Mouse (Mus musculus) heart, embryonic 13.5 days (tissue): ENCODE results near the gene Ttc17. TPM values are rescaled to one million over a fixed set of nuclear protein-coding genes. Genes with fewer than 3 reads are reported as not detected.

Experiments used
- ATAC-seq: fragments of 200-750 bp; cut with Nextera tagmentation; 2 replicates; pipeline ENCODE4 v1.8.0; 2017; ENCODE audit warnings: moderate TSS enrichment; ENCODE audit not compliant: insufficient number of reproducible peaks, low FRiP score, low TSS enrichment; ENCODE audit errors: extremely low read depth
- H3K27ac ChIP-seq: fragments of 300-500 bp; sonication (generic); replicated peaks from 2 replicates; pipeline ENCODE4 v1.5.1; 2015; ENCODE audit warnings: moderate library complexity, mild to moderate bottlenecking, inconsistent platforms
- H3K27me3 ChIP-seq: fragments of 300-500 bp; sonication (generic); replicated peaks from 2 replicates; pipeline ENCODE4 v1.6.1; 2015; ENCODE audit warnings: mild to moderate bottlenecking, inconsistent platforms
- H3K36me3 ChIP-seq: fragments of 300-500 bp; sonication (generic); 2 replicates; pipeline ENCODE4 v1.6.1; 2015; ENCODE audit warnings: mild to moderate bottlenecking, inconsistent platforms
- H3K4me1 ChIP-seq: fragments of 300-500 bp; sonication (generic); 2 replicates; pipeline ENCODE4 v1.6.1; 2015; ENCODE audit warnings: inconsistent platforms
- H3K4me2 ChIP-seq: fragments of 300-500 bp; sonication (generic); 2 replicates; pipeline ENCODE4 v1.6.1; 2015; ENCODE audit warnings: inconsistent platforms, mild to moderate bottlenecking, moderate library complexity
- H3K4me3 ChIP-seq: fragments of 300-500 bp; sonication (generic); 2 replicates; pipeline ENCODE4 v1.5.1; 2015; ENCODE audit warnings: moderate library complexity, mild to moderate bottlenecking, inconsistent platforms
- H3K9ac ChIP-seq: fragments of 300-500 bp; sonication (generic); 2 replicates; pipeline ENCODE4 v1.6.1; 2015; ENCODE audit warnings: inconsistent platforms, mild to moderate bottlenecking, moderate library complexity
- H3K9me3 ChIP-seq: fragments of 300-500 bp; sonication (generic); 2 replicates; pipeline ENCODE4 v1.6.1; 2016; ENCODE audit warnings: inconsistent platforms
- WGBS: fragments of 180-500 bp; shearing (Covaris S2); methylation state at CpG from one replicate; pipeline ENCODE4 v1.1.7; 2015; ENCODE audit warnings: mixed read lengths; 5-methylcytosine and 5-hydroxymethylcytosine counted together
- microRNA counts: library from miRNA; unstranded; fragments of <30 nt; microRNA quantifications from one replicate; lab custom pipeline; 2016
- microRNA-seq: library from miRNA; unstranded; fragments of <30 nt; microRNA quantifications from one replicate; pipeline ENCODE4, GENCODE M21; 2016
- polyA plus RNA-seq: library from polyadenylated mRNA; unstranded; fragments of >200 nt; fragmentation: Nextera tagmentation; extraction: Ambion mirVana; gene quantifications from 2 replicates; pipeline ENCODE4 v1.2.1, GENCODE M21; 2015

Ttc17 gene
- polyA plus RNA-seq, 1 experiment from 2014 or later, result 14.9 TPM

GRCm38 (mm10) chr2:94266381-94267160 is 139.9 kb downstream of the Ttc17 start:
- no peak for ATAC-seq
- Histone ChIP-seq H3K9ac (no peak overlapping the region; the same call in 1 of the 2 replicates), H3K27ac (no peak overlapping the region), H3K4me1 (peaks cover 52% of the 10 kb centered on the region), H3K27me3 (peaks cover 27% of the 10 kb centered on the region), H3K4me3 (no peak overlapping the region), H3K36me3 (no peaks in the 10 kb centered on the region), H3K9me3 (no peaks in the 10 kb centered on the region), H3K4me2 (no peak overlapping the region)
- 35% methylated on average over 7 of the region's 7 CpGs for WGBS

GRCm38 (mm10) chr2:94265221-94266191 is 141.0 kb downstream of the Ttc17 start:
- peak overlapping the region; percentile 79 for H3K9ac ChIP-seq
- 4% methylated on average over 16 of the region's 16 CpGs for WGBS
- H3K27ac ChIP-seq, result peak overlapping the region; percentile 87
- peaks cover 19% of the 10 kb centered on the region for H3K27me3 ChIP-seq
- 0 out of 2 replicates have a peak, but pooled peaks have one; percentile 24 for ATAC-seq
- peak overlapping the region; percentile 83 for H3K4me2 ChIP-seq
- H3K36me3 ChIP-seq, result no peaks in the 10 kb centered on the region
- H3K4me1 ChIP-seq, result peaks cover 52% of the 10 kb centered on the region
- peak overlapping the region; percentile 50 for H3K4me3 ChIP-seq
- H3K9me3 ChIP-seq, result no peaks in the 10 kb centered on the region

- no peaks in the 10 kb centered on the region for H3K9me3 ChIP-seq
- H3K36me3 ChIP-seq, result no peaks in the 10 kb centered on the region
- WGBS, result under 1% methylated on average over 12 of the region's 12 CpGs
- H3K27me3 ChIP-seq, result peaks cover 16% of the 10 kb centered on the region
- peak overlapping the region; percentile 83 for H3K4me2 ChIP-seq
- no peak for ATAC-seq
- H3K4me1 ChIP-seq, result peaks cover 52% of the 10 kb centered on the region
- peak overlapping the region; percentile 87 for H3K27ac ChIP-seq
- peak overlapping the region; percentile 79 for H3K9ac ChIP-seq
- peak overlapping the region; percentile 50 for H3K4me3 ChIP-seq
Measured at GRCm38 (mm10) chr2:94264631-94265098, 141.8 kb downstream of the Ttc17 start.

- no peaks in the 10 kb centered on the region for H3K36me3 ChIP-seq
- H3K4me1 ChIP-seq, result peaks cover 52% of the 10 kb centered on the region
- peak overlapping the region; percentile 50 for H3K4me3 ChIP-seq
- H3K27ac ChIP-seq, result peak overlapping the region; percentile 87
- peak overlapping the region; percentile 83 for H3K4me2 ChIP-seq
- H3K9ac ChIP-seq, result peak overlapping the region; percentile 79
- H3K9me3 ChIP-seq, result no peaks in the 10 kb centered on the region
- 2% methylated on average over 2 of the region's 2 CpGs for WGBS
- peaks cover 18% of the 10 kb centered on the region for H3K27me3 ChIP-seq
- no peak for ATAC-seq
Measured at GRCm38 (mm10) chr2:94264006-94264405, 142.5 kb downstream of the Ttc17 start.

DNA sequence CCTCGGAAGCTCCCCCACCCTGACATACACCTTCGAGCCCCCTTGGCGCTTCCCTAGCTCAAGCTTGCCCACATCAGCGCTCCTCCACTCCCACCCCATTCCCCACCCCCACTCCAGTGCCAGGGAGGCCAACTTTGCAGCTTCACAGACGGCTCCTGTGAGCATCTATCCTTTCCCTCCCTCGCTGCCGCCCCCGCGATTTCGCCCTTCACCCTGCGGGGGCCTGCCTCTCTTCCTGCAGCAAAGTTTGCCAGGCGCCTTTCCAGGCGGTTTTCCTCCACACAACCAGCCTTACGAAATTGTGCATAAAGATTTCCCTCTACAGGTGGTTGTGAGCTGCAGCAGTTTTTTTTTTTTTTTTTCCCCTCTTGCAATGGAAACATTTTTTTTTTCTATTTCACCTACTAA is 143.0 kb downstream of the Ttc17 start:
- peak overlapping the region; percentile 87 for H3K27ac ChIP-seq
- H3K36me3 ChIP-seq, result no peaks in the 10 kb centered on the region
- H3K4me2 ChIP-seq, result peak overlapping the region; percentile 83
- ATAC-seq, result peak; percentile 21; the same call in 1 of the 2 replicates
- H3K4me3 ChIP-seq, result peak overlapping the region; percentile 50
- H3K4me1 ChIP-seq, result peaks cover 52% of the 10 kb centered on the region
- no peaks in the 10 kb centered on the region for H3K9me3 ChIP-seq
- H3K9ac ChIP-seq, result peak overlapping the region; percentile 71
- 1% methylated on average over 14 of the region's 14 CpGs for WGBS
- peaks cover 18% of the 10 kb centered on the region for H3K27me3 ChIP-seq

DNA sequence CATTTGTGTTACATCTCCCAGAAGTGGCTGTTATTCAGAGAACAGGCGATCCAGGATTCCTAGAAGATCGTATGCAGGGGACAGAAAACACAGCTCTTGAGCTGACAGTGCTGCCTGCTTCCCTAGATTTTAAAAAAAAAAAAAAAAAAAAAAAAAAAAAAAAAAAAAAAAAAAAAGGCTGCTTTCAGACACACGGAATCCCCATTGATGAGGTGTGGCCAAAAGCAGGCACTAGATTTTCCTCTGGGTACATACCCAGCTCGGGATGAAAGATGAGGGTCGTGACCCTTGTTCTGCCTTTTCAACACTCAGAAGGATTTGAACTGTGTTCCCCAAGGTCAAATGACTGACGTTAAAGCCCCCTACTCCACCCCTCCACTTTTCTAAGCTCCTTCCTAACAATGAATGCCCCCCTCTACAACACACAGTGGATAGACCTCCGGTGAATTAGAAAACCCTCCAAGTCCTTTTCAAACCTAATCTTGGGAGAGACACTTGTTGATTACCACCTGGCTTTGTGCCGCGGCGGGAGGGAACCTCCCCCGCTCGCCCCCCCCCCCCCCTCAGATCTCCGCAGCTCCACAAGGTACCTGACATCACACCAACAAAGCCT is 143.5 kb downstream of the Ttc17 start:
- Histone ChIP-seq H3K9ac (peak overlapping the region; percentile 71), H3K4me1 (peaks cover 49% of the 10 kb centered on the region), H3K27ac (peak overlapping the region; percentile 87), H3K9me3 (no peaks in the 10 kb centered on the region), H3K36me3 (no peaks in the 10 kb centered on the region), H3K4me2 (peak overlapping the region; percentile 83), H3K27me3 (peaks cover 18% of the 10 kb centered on the region), H3K4me3 (peak overlapping the region; percentile 50)
- WGBS, result 2% methylated on average over 13 of the region's 13 CpGs
- ATAC-seq, result no peak

DNA sequence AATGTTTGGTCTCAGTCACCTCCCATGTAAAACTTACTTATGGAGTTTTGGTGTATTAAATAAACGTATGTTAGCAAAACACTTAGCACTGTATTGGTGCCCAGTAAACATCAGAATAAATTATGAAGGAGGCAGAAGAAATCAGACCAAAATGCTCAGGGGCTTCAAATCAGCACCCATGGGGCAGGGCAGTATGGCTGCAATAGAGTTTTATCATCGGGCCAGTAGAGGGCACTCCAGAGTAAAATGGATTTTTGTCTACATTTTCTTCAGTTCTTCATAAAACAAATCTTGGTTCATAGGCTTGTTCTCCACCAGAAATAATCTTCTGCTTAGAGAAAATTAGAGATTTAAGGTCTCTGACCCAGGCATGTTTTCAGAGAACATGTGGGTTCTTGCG is 152.4 kb downstream of the Ttc17 start:
- Histone ChIP-seq H3K9me3 (no peaks in the 10 kb centered on the region), H3K36me3 (no peaks in the 10 kb centered on the region), H3K4me3 (no peak overlapping the region), H3K4me1 (0 out of 2 replicates have a peak, but pooled peaks cover under 1% of the 10 kb centered on the region), H3K4me2 (no peak overlapping the region), H3K27me3 (peaks cover 15% of the 10 kb centered on the region), H3K9ac (no peak overlapping the region), H3K27ac (no peak overlapping the region)
- WGBS, result 20% methylated on average over 3 of the region's 3 CpGs
- no peak for ATAC-seq

MicroRNAs within 50 kb of the gene (microRNA counts, 519-probe panel; counts per million panel counts)
- microRNA mmu-miR-670 (lab: Ali Mortazavi, UCI), result 209 counts per million, percentile 61 among the panel's probes with 10 or more counts

Small RNA genes lying within 50 kb of the gene (microRNA-seq; reads per million reads assigned to microRNA genes)
- gene Mir670, result 64.6 reads per million, percentile 48 among the genes with 10 or more reads in this experiment

Other genes with a start within 250 kb of the Ttc17 start
- gene Hsd17b12, start 248.7 kb downstream of the Ttc17 start, polyA plus RNA-seq, result 66.7 and 72.1 TPM in 2 replicates
- gene Api5, start 31.4 kb upstream of the Ttc17 start, polyA plus RNA-seq, result 74.8 and 77.3 TPM in 2 replicates